ENCODE assay signal across 9 mouse cellular contexts in the genomic region with DNA sequence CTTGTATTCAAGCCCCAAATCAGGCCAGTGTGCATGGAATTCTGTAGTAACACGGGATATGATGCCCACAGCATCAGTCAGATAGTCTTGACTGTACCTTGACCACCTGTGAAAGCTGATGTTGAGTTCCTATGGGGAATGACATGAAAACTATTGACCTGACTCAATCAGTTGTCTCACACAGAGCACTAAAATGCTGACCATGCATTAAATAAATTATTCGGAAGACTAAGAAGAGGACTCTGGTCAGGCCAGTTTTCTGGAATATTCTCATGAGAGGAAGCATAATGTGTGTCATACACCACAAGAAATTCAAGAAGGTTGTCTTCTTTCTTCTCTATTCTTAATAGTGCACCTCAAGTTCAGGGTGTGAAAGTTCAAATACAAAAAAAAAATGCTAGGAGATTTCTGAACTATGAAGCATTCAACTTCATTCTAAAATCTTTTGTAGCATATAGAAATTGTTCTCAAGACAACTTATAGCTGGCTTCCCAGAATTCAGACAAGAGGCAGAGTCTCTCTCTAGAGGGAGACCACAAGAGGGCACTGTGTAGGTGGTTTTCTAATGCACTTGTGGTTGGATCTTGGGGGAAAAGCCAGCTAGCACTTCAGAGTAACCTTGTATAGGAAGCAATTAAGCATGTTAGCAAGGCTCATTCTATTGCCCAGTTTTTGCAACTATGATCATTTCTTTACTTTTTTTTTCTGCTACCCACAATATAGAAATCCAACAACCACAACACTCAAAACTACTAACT.
DNase-seq lines count a peak whose midpoint lies in the region; ATAC-seq and TF ChIP-seq lines count a peak whose summit lies in the region.
"Had no signal": no experiment of that assay in that cellular context is flagged by ENCODE, and none has a peak within 500 bp of the region (broad histone marks: within the 10 kb centered on the region; RNA-seq: fewer than 3 reads in every experiment).

No protein-coding gene starts in this region.

- H3K9ac ChIP-seq in forebrain, embryonic 13.5 days: no peak overlapping the region
- no peak overlapping the region for H3K9ac ChIP-seq in forebrain, embryonic 11.5 days (ENCODE audit: low read length)
- no peak overlapping the region for H3K9ac ChIP-seq in liver, adult 2 months (ENCODE audit: low read depth, low read length)
- H3K9ac ChIP-seq in liver, embryonic 12.5 days: no peak overlapping the region
- H3K9ac ChIP-seq: limb, embryonic 12.5 days had no signal

- no peak for TF ChIP-seq POLR2A in liver, adult 2 months (IDR thresholded peaks at IDR 0.05; ENCODE audit: extremely low read depth, insufficient read depth, low read length)

- H3K4me2 ChIP-seq in forebrain, embryonic 13.5 days: no peak overlapping the region
- H3K4me2 ChIP-seq in forebrain, embryonic 11.5 days (ENCODE audit: low read depth, low read length, severe bottlenecking): no peak overlapping the region
- H3K4me2 ChIP-seq in liver, embryonic 12.5 days: no peak overlapping the region
- H3K4me2 ChIP-seq: limb, embryonic 12.5 days had no signal

- no peaks in the 10 kb centered on the region for H3K27me3 ChIP-seq in forebrain, embryonic 13.5 days
- no peaks in the 10 kb centered on the region for H3K27me3 ChIP-seq in forebrain, embryonic 11.5 days (ENCODE audit: control insufficient read depth, insufficient read depth, low read length)
- no peaks in the 10 kb centered on the region for H3K27me3 ChIP-seq in liver, adult 2 months (ENCODE audit: control insufficient read depth, insufficient read depth, low read length)
- H3K27me3 ChIP-seq in liver, embryonic 12.5 days (replicated peaks): no peaks in the 10 kb centered on the region
- H3K27me3 ChIP-seq: limb, embryonic 12.5 days had no signal

- H3K9me3 ChIP-seq in forebrain, embryonic 13.5 days (replicated peaks): no peaks in the 10 kb centered on the region
- no peaks in the 10 kb centered on the region for H3K9me3 ChIP-seq in forebrain, embryonic 11.5 days (ENCODE audit: control insufficient read depth, low read length)
- H3K9me3 ChIP-seq in liver, embryonic 12.5 days (replicated peaks): no peaks in the 10 kb centered on the region
- H3K9me3 ChIP-seq: limb, embryonic 12.5 days had no signal

- H3K36me3 ChIP-seq in forebrain, embryonic 13.5 days (ENCODE audit: poor library complexity, severe bottlenecking): no peaks in the 10 kb centered on the region
- no peaks in the 10 kb centered on the region for H3K36me3 ChIP-seq in forebrain, embryonic 11.5 days (ENCODE audit: control insufficient read depth, insufficient read depth, low read length)
- H3K36me3 ChIP-seq in liver, adult 2 months (ENCODE audit: control insufficient read depth, insufficient read depth, low read length): no peaks in the 10 kb centered on the region
- no peaks in the 10 kb centered on the region for H3K36me3 ChIP-seq in liver, embryonic 12.5 days
- H3K36me3 ChIP-seq: limb, embryonic 12.5 days had no signal

- no peak overlapping the region for H3K27ac ChIP-seq in forebrain, embryonic 13.5 days
- no peak overlapping the region for H3K27ac ChIP-seq in forebrain, embryonic 11.5 days (ENCODE audit: low read depth, low read length)
- H3K27ac ChIP-seq in liver, adult 2 months (replicated peaks; ENCODE audit: insufficient read depth, low read depth, low read length): no peak overlapping the region
- no peak overlapping the region for H3K27ac ChIP-seq in liver, embryonic 12.5 days
- H3K27ac ChIP-seq: limb, embryonic 12.5 days had no signal

- 77% methylated on average over 2 of the region's 2 CpGs for WGBS in forebrain, embryonic 13.5 days
- 63% methylated on average over 2 of the region's 2 CpGs for WGBS in forebrain, embryonic 11.5 days
- WGBS in liver, adult 2 months: 41% methylated on average over 2 of the region's 2 CpGs
- 32% methylated on average over 2 of the region's 2 CpGs for WGBS in liver, embryonic 12.5 days (ENCODE audit: insufficient replicate concordance)

- H3K79me2 ChIP-seq in liver, adult 2 months (ENCODE audit: control insufficient read depth, insufficient read depth, low read length): no peaks in the 10 kb centered on the region

- DNase-seq in forebrain, embryonic 11.5 days (ENCODE audit: low spot score): no peak
- peak; percentile 8 for DNase-seq in liver, adult 2 months (ENCODE audit: extremely low read depth, low read depth, low spot score)
- DNase-seq in adipocyte (ENCODE audit: low spot score): peak; percentile 6
- peak; percentile 17 for DNase-seq in lung, postnatal 14 days
- DNase-seq in yolk sac, embryonic 10.5 days (ENCODE audit: low spot score): no peak
- no peak for DNase-seq in neural tube, embryonic 10.5 days (ENCODE audit: extremely low spot score, low spot score)

- no peak for TF ChIP-seq CTCF in liver, adult 2 months (IDR thresholded peaks at IDR 0.05; ENCODE audit: low read depth, low read length)

- 0 out of 2 replicates have a peak, but pooled peaks have one; percentile 30 for ATAC-seq in forebrain, embryonic 13.5 days
- ATAC-seq in forebrain, embryonic 11.5 days (replicated peaks; ENCODE audit: low FRiP score): no peak
- no peak for ATAC-seq in liver, embryonic 12.5 days

- H3K4me1 ChIP-seq in forebrain, embryonic 13.5 days: no peaks in the 10 kb centered on the region
- no peaks in the 10 kb centered on the region for H3K4me1 ChIP-seq in forebrain, embryonic 11.5 days (replicated peaks; ENCODE audit: control insufficient read depth, insufficient read depth, low read length)
- no peaks in the 10 kb centered on the region for H3K4me1 ChIP-seq in liver, adult 2 months (ENCODE audit: control insufficient read depth, insufficient read depth, low read length)
- H3K4me1 ChIP-seq in liver, embryonic 12.5 days: no peaks in the 10 kb centered on the region

- H3K4me3 ChIP-seq in forebrain, embryonic 13.5 days: no peak overlapping the region
- H3K4me3 ChIP-seq in forebrain, embryonic 11.5 days (ENCODE audit: low read depth, low read length): no peak overlapping the region
- no peak overlapping the region for H3K4me3 ChIP-seq in liver, adult 2 months (ENCODE audit: insufficient read depth, low read depth, low read length)
- H3K4me3 ChIP-seq in liver, embryonic 12.5 days: no peak overlapping the region
- H3K4me3 ChIP-seq: limb, embryonic 12.5 days had no signal

Comparison
In these comparisons a context has a peak if more than half of its experiments do, and no peak if none do; other contexts are left out.
1. DNase-seq: peak in liver, adult 2 months (single experiment), adipocyte (single experiment) and lung, postnatal 14 days (single experiment); none in forebrain, embryonic 11.5 days (single experiment), yolk sac, embryonic 10.5 days (single experiment) and neural tube, embryonic 10.5 days (single experiment).